Mouse (Mus musculus): ENCODE data around the gene Arrb2. TPM values are rescaled to one million over a fixed set of nuclear protein-coding genes. Genes with fewer than 3 reads are reported as not detected.

Gene Arrb2
- polyA plus RNA-seq, 1 experiment = not detected

- WGBS = 88% methylated on average over 7 of the region's 7 CpGs
- no peak overlapping the region for H3K27ac ChIP-seq (ENCODE audit: insufficient read depth, low read depth, low read length)
- TF ChIP-seq POLR2A (IDR thresholded peaks at IDR 0.05; ENCODE audit: insufficient read depth, low read depth, low read length) (no peak), CTCF (IDR thresholded peaks at IDR 0.05; ENCODE audit: insufficient read depth, low read depth, low read length) (no peak)
- no peak overlapping the region for H3K4me3 ChIP-seq (ENCODE audit: insufficient read depth, low read depth, low read length)
- peaks cover 8% of the 10 kb centered on the region for H3K4me1 ChIP-seq (ENCODE audit: control insufficient read depth, insufficient read depth, low read length)
Measured at GRCm38 (mm10) chr11:70438728-70439374, 6.4 kb downstream of the Arrb2 start.

- H3K27ac ChIP-seq (ENCODE audit: insufficient read depth, low read depth, low read length) = no peak overlapping the region
- TF ChIP-seq POLR2A (IDR thresholded peaks at IDR 0.05; ENCODE audit: insufficient read depth, low read depth, low read length) (no peak), CTCF (IDR thresholded peaks at IDR 0.05; ENCODE audit: insufficient read depth, low read depth, low read length) (no peak)
- H3K4me3 ChIP-seq (ENCODE audit: insufficient read depth, low read depth, low read length) = no peak overlapping the region
- 96% methylated on average over 4 of the region's 4 CpGs for WGBS
- no peaks in the 10 kb centered on the region for H3K4me1 ChIP-seq (ENCODE audit: control insufficient read depth, insufficient read depth, low read length)
Measured at GRCm38 (mm10) chr11:70440637-70441036, 8.2 kb downstream of the Arrb2 start.

DNA sequence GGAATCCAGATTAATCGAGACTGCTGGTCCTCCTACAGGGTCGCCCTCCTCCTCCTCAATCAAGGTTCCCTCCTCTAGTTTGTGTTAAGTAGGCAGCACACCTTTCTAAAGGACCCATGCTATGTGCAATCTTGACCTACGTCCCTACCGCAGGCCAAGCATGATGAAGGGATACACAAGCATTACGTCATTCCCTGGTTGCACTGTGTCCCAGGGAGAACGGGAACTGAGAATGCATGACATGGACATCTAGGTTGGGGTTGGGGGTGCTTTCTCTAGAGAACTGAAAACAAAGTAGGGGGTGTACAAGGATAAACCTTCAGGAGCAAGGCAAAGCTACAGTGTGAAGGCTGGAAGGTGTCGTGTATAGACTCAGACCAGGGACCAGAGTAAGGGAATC, 9.4 kb downstream of the Arrb2 start:
- Histone ChIP-seq H3K4me3 (ENCODE audit: insufficient read depth, low read depth, low read length) (no peak overlapping the region), H3K27ac (ENCODE audit: insufficient read depth, low read depth, low read length) (no peak overlapping the region), H3K4me1 (ENCODE audit: control insufficient read depth, insufficient read depth, low read length) (no peaks in the 10 kb centered on the region)
- TF ChIP-seq POLR2A (IDR thresholded peaks at IDR 0.05; ENCODE audit: insufficient read depth, low read depth, low read length) (no peak), CTCF (IDR thresholded peaks at IDR 0.05; ENCODE audit: insufficient read depth, low read depth, low read length) (no peak)
- WGBS = 91% methylated on average over 7 of the region's 7 CpGs

GRCm38 (mm10) chr11:70443964-70444363, 11.5 kb downstream of the Arrb2 start:
- H3K4me1 ChIP-seq (ENCODE audit: control insufficient read depth, insufficient read depth, low read length) = no peaks in the 10 kb centered on the region
- 79% methylated on average over 3 of the region's 3 CpGs for WGBS
- H3K4me3 ChIP-seq (ENCODE audit: insufficient read depth, low read depth, low read length) = no peak overlapping the region
- TF ChIP-seq POLR2A (IDR thresholded peaks at IDR 0.05; ENCODE audit: insufficient read depth, low read depth, low read length) = no peak
- TF ChIP-seq CTCF (IDR thresholded peaks at IDR 0.05; ENCODE audit: insufficient read depth, low read depth, low read length) = no peak
- H3K27ac ChIP-seq (ENCODE audit: insufficient read depth, low read depth, low read length) = no peak overlapping the region

GRCm38 (mm10) chr11:70444667-70445066, 12.2 kb downstream of the Arrb2 start:
- Histone ChIP-seq H3K4me1 (ENCODE audit: control insufficient read depth, insufficient read depth, low read length) (no peaks in the 10 kb centered on the region), H3K4me3 (ENCODE audit: insufficient read depth, low read depth, low read length) (no peak overlapping the region), H3K27ac (ENCODE audit: insufficient read depth, low read depth, low read length) (no peak overlapping the region)
- WGBS = 74% methylated on average over 6 of the region's 6 CpGs
- TF ChIP-seq CTCF (IDR thresholded peaks at IDR 0.05; ENCODE audit: insufficient read depth, low read depth, low read length) (no peak), POLR2A (IDR thresholded peaks at IDR 0.05; ENCODE audit: insufficient read depth, low read depth, low read length) (no peak)

DNA sequence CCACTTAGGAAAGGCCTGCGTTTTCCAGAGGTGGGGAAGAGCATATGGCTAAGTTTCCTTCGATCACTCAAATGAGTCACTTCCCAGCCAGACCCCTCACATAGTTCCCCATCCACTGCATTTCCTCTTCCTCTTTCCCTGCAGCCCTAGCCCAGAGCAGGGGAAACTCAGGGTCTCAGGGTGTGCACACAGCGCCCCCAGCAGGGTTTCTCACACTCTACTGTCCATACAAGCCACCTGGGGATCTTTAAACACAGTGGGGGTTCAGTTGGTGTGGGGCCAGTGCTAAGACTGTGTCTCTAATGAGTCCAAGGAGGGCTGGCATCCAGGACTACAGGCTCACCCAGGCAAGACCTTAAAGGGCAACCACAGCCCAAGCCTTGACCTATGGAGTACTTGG, 14.3 kb downstream of the Arrb2 start:
- Histone ChIP-seq H3K4me3 (ENCODE audit: insufficient read depth, low read depth, low read length) (no peak overlapping the region), H3K27ac (ENCODE audit: insufficient read depth, low read depth, low read length) (no peak overlapping the region), H3K4me1 (ENCODE audit: control insufficient read depth, insufficient read depth, low read length) (no peaks in the 10 kb centered on the region)
- TF ChIP-seq CTCF (IDR thresholded peaks at IDR 0.05; ENCODE audit: insufficient read depth, low read depth, low read length) (no peak), POLR2A (IDR thresholded peaks at IDR 0.05; ENCODE audit: insufficient read depth, low read depth, low read length) (no peak)
- WGBS = 54% methylated on average over 3 of the region's 3 CpGs

DNA sequence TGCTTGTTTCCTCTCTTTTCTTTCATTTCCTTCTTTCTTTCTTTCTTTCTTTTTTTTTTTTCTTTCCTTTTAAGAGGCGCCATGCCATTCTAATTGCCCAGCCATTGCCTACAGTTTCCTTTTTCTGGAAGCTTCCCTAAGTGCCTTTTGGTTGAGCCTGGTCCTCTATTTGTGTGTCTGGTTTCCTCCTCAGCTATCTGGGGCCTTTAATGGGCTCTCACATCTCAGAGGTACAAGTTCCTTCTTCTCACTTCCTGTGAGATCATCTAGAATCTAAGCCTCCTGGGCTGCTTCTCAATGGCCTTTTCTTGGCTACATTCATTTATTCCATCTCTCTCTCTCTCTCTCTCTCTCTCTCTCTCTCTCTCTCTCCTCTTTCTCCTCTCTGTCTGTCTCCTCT, 14.9 kb downstream of the Arrb2 start:
- no peaks in the 10 kb centered on the region for H3K4me1 ChIP-seq (ENCODE audit: control insufficient read depth, insufficient read depth, low read length)
- WGBS = 73% methylated on average over 1 of the region's 1 CpGs
- H3K27ac ChIP-seq (ENCODE audit: insufficient read depth, low read depth, low read length) = no peak overlapping the region
- no peak for TF ChIP-seq POLR2A (IDR thresholded peaks at IDR 0.05; ENCODE audit: insufficient read depth, low read depth, low read length)
- no peak for TF ChIP-seq CTCF (IDR thresholded peaks at IDR 0.05; ENCODE audit: insufficient read depth, low read depth, low read length)
- H3K4me3 ChIP-seq (ENCODE audit: insufficient read depth, low read depth, low read length) = no peak overlapping the region

GRCm38 (mm10) chr11:70450926-70451325, 18.5 kb downstream of the Arrb2 start:
- Histone ChIP-seq H3K4me1 (ENCODE audit: control insufficient read depth, insufficient read depth, low read length) (peaks cover 3% of the 10 kb centered on the region; the same call in 1 of the 2 replicates), H3K27ac (ENCODE audit: insufficient read depth, low read depth, low read length) (no peak overlapping the region), H3K4me3 (ENCODE audit: insufficient read depth, low read depth, low read length) (no peak overlapping the region)
- TF ChIP-seq POLR2A (IDR thresholded peaks at IDR 0.05; ENCODE audit: insufficient read depth, low read depth, low read length) = no peak
- no peak for TF ChIP-seq CTCF (IDR thresholded peaks at IDR 0.05; ENCODE audit: insufficient read depth, low read depth, low read length)
- 82% methylated on average over 2 of the region's 2 CpGs for WGBS

- Histone ChIP-seq H3K4me3 (ENCODE audit: insufficient read depth, low read depth, low read length) (peak within 1 kb of the TSS; percentile 75), H3K27ac (ENCODE audit: insufficient read depth, low read depth, low read length) (peak within 1 kb of the TSS; percentile 96), H3K4me1 (ENCODE audit: control insufficient read depth, insufficient read depth, low read length) (peaks cover 3% of the 10 kb centered on the region; the same call in 1 of the 2 replicates)
- under 1% methylated on average over 46 of the region's 46 CpGs for WGBS
- TF ChIP-seq POLR2A (IDR thresholded peaks at IDR 0.05; ENCODE audit: insufficient read depth, low read depth, low read length) = peak; percentile 75
- TF ChIP-seq CTCF (IDR thresholded peaks at IDR 0.05; ENCODE audit: insufficient read depth, low read depth, low read length) = peak; percentile 83
Measured at GRCm38 (mm10) chr11:70451797-70452498, 19.5 kb downstream of the Arrb2 start, which contains the start of gene Med11. TSS of gene Med11 (plus strand) at chr11:70451919.

All from olfactory bulb, adult 2 months (tissue).